Comparison of ENCODE assay signal across 8 mouse cellular contexts in genomic region chr10:116581719-116582481, GRCm38 (mm10). TPM values are rescaled to one million over a fixed set of nuclear protein-coding genes. Genes with fewer than 3 reads are reported as not detected.
DNase-seq lines count a peak whose midpoint lies in the region; ATAC-seq lines count a peak whose summit lies in the region.

No protein-coding gene starts in this region.

- H3K27ac ChIP-seq in embryonic facial prominence, embryonic 11.5 days (replicated peaks; ENCODE audit: low read depth, low read length): peak overlapping the region; percentile 99
- peak overlapping the region; percentile 83 to 97 for H3K27ac ChIP-seq in heart, embryonic 14.5 days (replicated peaks in 1 of 2; ENCODE audit: control insufficient read depth in 1 of 2, insufficient read depth in 1 of 2, low read depth in 2 of 2, low read length in 2 of 2)
- H3K27ac ChIP-seq in lung, embryonic 16.5 days (ENCODE audit: low read length): peak overlapping the region; percentile 98

- WGBS in embryonic facial prominence, embryonic 11.5 days: under 1% methylated on average over 60 of the region's 67 CpGs
- under 1% methylated on average over 61 of the region's 67 CpGs for WGBS in heart, embryonic 14.5 days
- under 1% methylated on average over 59 of the region's 67 CpGs for WGBS in lung, embryonic 16.5 days

- H3K9me3 ChIP-seq in embryonic facial prominence, embryonic 11.5 days (replicated peaks; ENCODE audit: control insufficient read depth, low read length): no peaks in the 10 kb centered on the region
- no peaks in the 10 kb centered on the region for H3K9me3 ChIP-seq in heart, embryonic 14.5 days (ENCODE audit: control insufficient read depth, low read length)
- H3K9me3 ChIP-seq in lung, embryonic 16.5 days (ENCODE audit: control insufficient read depth, low read length): no peaks in the 10 kb centered on the region

- no peaks in the 10 kb centered on the region for H3K4me1 ChIP-seq in embryonic facial prominence, embryonic 11.5 days (ENCODE audit: control insufficient read depth, insufficient read depth, low read length)
- H3K4me1 ChIP-seq in heart, embryonic 14.5 days (ENCODE audit: control insufficient read depth in 2 of 2, insufficient read depth in 2 of 2, low read length in 2 of 2): peaks cover 0 to 18% of the 10 kb centered on the region in 2 experiments; a peak in 2 of 4 replicates
- H3K4me1 ChIP-seq in lung, embryonic 16.5 days (replicated peaks; ENCODE audit: control insufficient read depth, insufficient read depth, low read length): peaks cover 6% of the 10 kb centered on the region; the same call in 1 of the 2 replicates

- no peaks in the 10 kb centered on the region for H3K36me3 ChIP-seq in embryonic facial prominence, embryonic 11.5 days (replicated peaks; ENCODE audit: control insufficient read depth, insufficient read depth, low read depth, low read length)
- peaks cover 20% of the 10 kb centered on the region for H3K36me3 ChIP-seq in heart, embryonic 14.5 days (ENCODE audit: control insufficient read depth, insufficient read depth, low read length)
- H3K36me3 ChIP-seq in lung, embryonic 16.5 days (ENCODE audit: control insufficient read depth, insufficient read depth, low read length): peaks cover 3% of the 10 kb centered on the region; the same call in 1 of the 2 replicates

- ATAC-seq in embryonic facial prominence, embryonic 11.5 days (replicated peaks; ENCODE audit: insufficient number of reproducible peaks, low FRiP score, low TSS enrichment, low read depth): peak; percentile 81
- ATAC-seq in heart, embryonic 14.5 days (ENCODE audit: insufficient number of reproducible peaks, insufficient read depth, low FRiP score, low read depth): peak; percentile 78
- ATAC-seq in lung, embryonic 16.5 days (ENCODE audit: low read depth): peak; percentile 86

- peak overlapping the region; percentile 98 for H3K4me3 ChIP-seq in embryonic facial prominence, embryonic 11.5 days (ENCODE audit: low read depth, low read length)
- H3K4me3 ChIP-seq in heart, embryonic 14.5 days (ENCODE audit: control insufficient read depth in 1 of 2, insufficient read depth in 1 of 2, low read depth in 1 of 2, low read length in 2 of 2): peak overlapping the region; percentile 93 to 98
- H3K4me3 ChIP-seq in lung, embryonic 16.5 days (ENCODE audit: low read length): peak overlapping the region; percentile 98

- peak overlapping the region; percentile 58 for H3K4me2 ChIP-seq in embryonic facial prominence, embryonic 11.5 days (ENCODE audit: low read depth, low read length)
- H3K4me2 ChIP-seq in heart, embryonic 14.5 days (ENCODE audit: low read length): peak overlapping the region; percentile 82
- peak overlapping the region; percentile 72 for H3K4me2 ChIP-seq in lung, embryonic 16.5 days (ENCODE audit: low read depth, low read length)

- H3K9ac ChIP-seq in embryonic facial prominence, embryonic 11.5 days (replicated peaks; ENCODE audit: low read length): peak overlapping the region; percentile 98
- H3K9ac ChIP-seq in heart, embryonic 14.5 days (ENCODE audit: low read length): peak overlapping the region; percentile 92
- H3K9ac ChIP-seq in lung, embryonic 16.5 days (ENCODE audit: low read length): peak overlapping the region; percentile 97

- peak; percentile 84 for DNase-seq in CD4-positive, CD25-positive, alpha-beta regulatory T cell, adult 2 months (ENCODE audit: low read depth, low spot score)
- peak; percentile 31 to 80 for DNase-seq in adrenal gland, adult (ENCODE audit: inconsistent age in 2 of 2, low spot score in 1 of 2)
- DNase-seq in embryonic facial prominence, embryonic 11.5 days (ENCODE audit: low spot score): peak; percentile 61
- peak; percentile 82 for DNase-seq in kidney, postnatal 10 days
- DNase-seq in ovary, postnatal 14 days (ENCODE audit: low spot score): peak; percentile 44
- peak; percentile 77 for DNase-seq in thymus, postnatal 25 days

- H3K27me3 ChIP-seq in embryonic facial prominence, embryonic 11.5 days (ENCODE audit: control insufficient read depth, insufficient read depth, low read length): no peaks in the 10 kb centered on the region
- H3K27me3 ChIP-seq in heart, embryonic 14.5 days (ENCODE audit: control insufficient read depth, insufficient read depth, low read length): no peaks in the 10 kb centered on the region
- no peaks in the 10 kb centered on the region for H3K27me3 ChIP-seq in lung, embryonic 16.5 days (ENCODE audit: control insufficient read depth, insufficient read depth, low read depth, low read length)

RNA-seq across cellular contexts. Expression of gene Cnot2, which starts 0.6 kb away (rescaled TPM):
- 166 and 178 TPM in 2 replicates for polyA plus RNA-seq in embryonic facial prominence, embryonic 11.5 days (2014; fragmentation: Nextera tagmentation; extraction: Ambion mirVana)
- polyA plus RNA-seq in heart, embryonic 14.5 days (2014; fragmentation: Nextera tagmentation; extraction: Ambion mirVana): 75.8 and 78.2 TPM in 2 replicates
- polyA plus RNA-seq in lung, embryonic 16.5 days (2015; fragmentation: Nextera tagmentation; extraction: Ambion mirVana): 97.7 and 100 TPM in 2 replicates

Comparison
In these comparisons a context has a peak if more than half of its experiments do, and no peak if none do; other contexts are left out.
1. Peak in every context shown above with its lines: DNase-seq, ATAC-seq, H3K4me3 ChIP-seq and H3K27ac ChIP-seq.